Mouse (Mus musculus) ES-Bruce4 (cell line): ENCODE results near the gene Zfp462.

ENCODE experiments used
- CTCF ChIP-seq: IDR thresholded peaks from one replicate; pipeline ENCODE4 v1.8.1; 2011; ENCODE audit warnings: low read depth, low read length
- POLR2A ChIP-seq: IDR thresholded peaks from one replicate; pipeline ENCODE4 v1.8.1; 2011; ENCODE audit warnings: low read length; ENCODE audit not compliant: insufficient read depth

DNA sequence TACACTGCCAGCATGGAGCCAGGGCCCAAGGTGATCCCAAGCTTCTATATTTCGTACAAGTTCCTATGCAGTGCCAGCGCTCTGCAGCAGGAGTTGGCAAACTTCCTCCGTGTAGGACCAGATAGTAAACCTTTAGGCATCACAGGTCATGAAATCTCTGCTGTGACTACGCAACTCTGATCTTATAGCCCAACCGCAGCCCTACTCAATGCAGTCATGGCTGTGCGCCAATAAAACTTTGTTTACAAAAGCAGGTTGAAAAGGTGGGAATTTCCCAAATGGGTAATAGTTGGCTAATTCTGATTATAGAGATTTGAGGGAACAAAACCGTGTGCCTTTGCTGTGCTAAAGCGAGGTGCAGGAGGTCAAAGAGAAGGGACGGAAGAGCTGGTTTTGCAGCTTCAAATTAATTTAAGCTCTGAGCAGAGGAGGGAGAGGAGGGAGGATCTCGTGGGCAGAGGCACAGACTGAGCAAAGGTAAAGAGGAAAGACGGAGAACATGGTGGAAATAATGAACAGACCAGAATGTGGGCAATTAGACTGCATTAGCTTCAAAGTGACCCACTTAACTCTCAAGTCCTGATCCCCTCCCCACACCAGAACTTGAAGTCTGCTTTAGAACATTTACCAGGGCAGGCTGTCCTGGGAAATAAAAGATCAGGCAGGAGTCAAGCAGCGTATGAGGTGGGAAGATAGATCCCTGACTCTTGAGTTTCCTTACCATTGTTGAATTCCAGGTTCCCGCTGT, 183.4 kb downstream of the Zfp462 start:
- TF ChIP-seq CTCF (no peak), POLR2A (no peak)
